Mouse (Mus musculus) hindbrain, postnatal 0 days (tissue): ENCODE measurements at regions not wholly inside any gene's neighbourhood (a gene's known extent, or its start where the extent isn't known, plus 50 kb on each side); places are given as distances from the start of the nearest gene placed in this dataset.

Source experiments
- ATAC-seq: fragments of 200-750 bp; cut with Nextera tagmentation; 2 replicates; pipeline ENCODE4 v1.8.0; 2017; ENCODE audit warnings: mild to moderate bottlenecking, moderate TSS enrichment, moderate library complexity
- DNase-seq: peaks from one replicate; pipeline ENCODE4 v3.0.0-alpha.2; 2015; ENCODE audit warnings: low spot score
- H3K27ac ChIP-seq: fragments of 300-500 bp; sonication (generic); 2 replicates; pipeline ENCODE4 v1.5.1; 2014; ENCODE audit warnings: mild to moderate bottlenecking
- H3K27me3 ChIP-seq: fragments of 300-500 bp; sonication (generic); 2 replicates; pipeline ENCODE4 v1.6.1; 2014; ENCODE audit warnings: low read length, mixed read lengths; ENCODE audit not compliant: insufficient read depth
- H3K36me3 ChIP-seq: fragments of 300-500 bp; sonication (generic); 2 replicates; pipeline ENCODE4 v1.6.1; 2014; ENCODE audit warnings: low read length, mixed read lengths; ENCODE audit not compliant: insufficient read depth
- H3K4me1 ChIP-seq: fragments of 300-500 bp; sonication (generic); 2 replicates; pipeline ENCODE4 v1.6.1; 2014; ENCODE audit warnings: antibody characterized with exemption, low read length, mixed read lengths; ENCODE audit not compliant: insufficient read depth
- H3K4me2 ChIP-seq: fragments of 300-500 bp; sonication (generic); 2 replicates; pipeline ENCODE4 v1.6.1; 2014; ENCODE audit warnings: low read depth, mild to moderate bottlenecking, low read length, moderate library complexity, mixed read lengths
- H3K4me3 ChIP-seq: fragments of 300-500 bp; sonication (generic); 2 replicates; pipeline ENCODE4 v1.5.1; 2014; ENCODE audit warnings: low read length
- H3K9ac ChIP-seq: fragments of 300-500 bp; sonication (generic); replicated peaks from 2 replicates; pipeline ENCODE4 v1.6.1; 2014; ENCODE audit warnings: mild to moderate bottlenecking, low read length, moderate library complexity, mixed read lengths
- H3K9me3 ChIP-seq: fragments of 300-500 bp; sonication (generic); 2 replicates; pipeline ENCODE4 v1.6.1; 2016; ENCODE audit warnings: low read length, mixed read lengths
- CTCF ChIP-seq: IDR thresholded peaks from 2 replicates; pipeline ENCODE4 v1.5.1; 2016; ENCODE audit warnings: antibody characterized with exemption, control low read depth, low read depth
- WGBS: fragments of 180-500 bp; shearing (Covaris S2); extraction: QIAGEN DNeasy Blood & Tissue Kit; methylation state at CpG from one replicate; pipeline ENCODE4 v1.1.7; 2014; 5-methylcytosine and 5-hydroxymethylcytosine counted together

- TF ChIP-seq CTCF, result no peak
- Histone ChIP-seq H3K36me3 (no peaks in the 10 kb centered on the region), H3K9ac (no peak overlapping the region), H3K9me3 (no peaks in the 10 kb centered on the region), H3K4me3 (no peak overlapping the region), H3K4me2 (no peak overlapping the region), H3K4me1 (no peaks in the 10 kb centered on the region), H3K27me3 (no peaks in the 10 kb centered on the region), H3K27ac (no peak overlapping the region)
- no peak for DNase-seq
- no peak for ATAC-seq
Observed at GRCm38 (mm10) chr4:17319061-17319460, 2286.2 kb upstream of the Gm12353 start.

- Histone ChIP-seq H3K36me3 (no peaks in the 10 kb centered on the region), H3K9me3 (no peaks in the 10 kb centered on the region), H3K4me3 (no peak overlapping the region), H3K27ac (no peak overlapping the region), H3K4me2 (no peak overlapping the region), H3K27me3 (no peaks in the 10 kb centered on the region), H3K9ac (no peak overlapping the region), H3K4me1 (no peaks in the 10 kb centered on the region)
- TF ChIP-seq CTCF, result no peak
- no peak for ATAC-seq
- WGBS, result 63% methylated on average over 1 of the region's 1 CpGs
- peak; percentile 1 for DNase-seq
Observed at GRCm38 (mm10) chr4:17348026-17348425, 2257.2 kb upstream of the Gm12353 start.

- ATAC-seq (no peak), DNase-seq (no peak)
- H3K27ac ChIP-seq, result no peak overlapping the region
- WGBS, result 71% methylated on average over 2 of the region's 2 CpGs
- H3K36me3 ChIP-seq, result no peaks in the 10 kb centered on the region
- H3K4me2 ChIP-seq, result no peak overlapping the region
- H3K9ac ChIP-seq, result no peak overlapping the region
- H3K4me3 ChIP-seq, result no peak overlapping the region
- TF ChIP-seq CTCF, result no peak
- no peaks in the 10 kb centered on the region for H3K9me3 ChIP-seq
- H3K4me1 ChIP-seq, result no peaks in the 10 kb centered on the region
- H3K27me3 ChIP-seq, result no peaks in the 10 kb centered on the region
Observed at GRCm38 (mm10) chr4:17360796-17361195, 2244.5 kb upstream of the Gm12353 start.
